Mouse (Mus musculus) embryonic facial prominence, embryonic 14.5 days (tissue): Measurements from ENCODE around the gene Stag3. TPM values are rescaled to one million over a fixed set of nuclear protein-coding genes. Genes with fewer than 3 reads are reported as not detected.

Source experiments
- ATAC-seq: fragments of 200-750 bp; cut with Nextera tagmentation; 2 replicates; pipeline ENCODE4 v1.8.0; 2017; ENCODE audit warnings: low read depth, moderate number of reproducible peaks, moderate TSS enrichment
- DNase-seq: peaks from one replicate; pipeline ENCODE4 v3.0.0-alpha.2; 2015; ENCODE audit warnings: low spot score
- H3K27ac ChIP-seq: fragments of 300-500 bp; sonication (generic); replicated peaks from 2 replicates; pipeline ENCODE4 v1.5.1; 2014; ENCODE audit warnings: low read depth, mild to moderate bottlenecking, low read length, moderate library complexity
- H3K27me3 ChIP-seq: fragments of 300-500 bp; sonication (generic); replicated peaks from 2 replicates; pipeline ENCODE4 v1.6.1; 2014; ENCODE audit warnings: low read length; ENCODE audit not compliant: control insufficient read depth, insufficient read depth
- H3K36me3 ChIP-seq: fragments of 300-500 bp; sonication (generic); 2 replicates; pipeline ENCODE4 v1.6.1; 2014; ENCODE audit warnings: low read length, mixed read lengths; ENCODE audit not compliant: control insufficient read depth, insufficient read depth
- H3K4me1 ChIP-seq: fragments of 300-500 bp; sonication (generic); 2 replicates; pipeline ENCODE4 v1.6.1; 2014; ENCODE audit warnings: antibody characterized with exemption, low read length; ENCODE audit not compliant: control insufficient read depth, insufficient read depth
- H3K4me2 ChIP-seq: fragments of 300-500 bp; sonication (generic); 2 replicates; pipeline ENCODE4 v1.6.1; 2014; ENCODE audit warnings: low read depth, mild to moderate bottlenecking, low read length, moderate library complexity, mixed read lengths
- H3K4me3 ChIP-seq: fragments of 300-500 bp; sonication (generic); 2 replicates; pipeline ENCODE4 v1.5.1; 2014; ENCODE audit warnings: low read depth, mild to moderate bottlenecking, low read length
- H3K9ac ChIP-seq: fragments of 300-500 bp; sonication (generic); 2 replicates; pipeline ENCODE4 v1.6.1; 2014; ENCODE audit warnings: low read depth, mild to moderate bottlenecking, low read length, moderate library complexity, mixed read lengths
- H3K9me3 ChIP-seq: fragments of 300-500 bp; sonication (generic); 2 replicates; pipeline ENCODE4 v1.6.1; 2016; ENCODE audit warnings: low read length; ENCODE audit not compliant: control insufficient read depth
- WGBS: fragments of 180-500 bp; shearing (Covaris S2); extraction: QIAGEN DNeasy Blood & Tissue Kit; methylation state at CpG from one replicate; pipeline ENCODE4 v1.1.7; 2014; 5-methylcytosine and 5-hydroxymethylcytosine counted together
- polyA plus RNA-seq: library from polyadenylated mRNA; unstranded; fragments of >200 nt; fragmentation: Nextera tagmentation; extraction: Ambion mirVana; gene quantifications from 2 replicates; pipeline ENCODE4 v1.2.1, GENCODE M21; 2014

Stag3 gene
- polyA plus RNA-seq, 1 experiment from 2014 or later, result 4.1 TPM

- 0 out of 2 replicates have a peak overlapping the region, but pooled peaks have one; percentile 71 for H3K4me3 ChIP-seq
- H3K4me2 ChIP-seq, result no peak overlapping the region
- H3K27ac ChIP-seq, result no peak overlapping the region
- no peaks in the 10 kb centered on the region; the same call in 1 of the 2 replicates for H3K9me3 ChIP-seq
- ATAC-seq (no peak), DNase-seq (no peak)
- no peaks in the 10 kb centered on the region for H3K27me3 ChIP-seq
- H3K4me1 ChIP-seq, result peaks cover 8% of the 10 kb centered on the region; the same call in 1 of the 2 replicates
- H3K9ac ChIP-seq, result no peak overlapping the region
- WGBS, result 82% methylated on average over 10 of the region's 10 CpGs
- peaks cover 36% of the 10 kb centered on the region for H3K36me3 ChIP-seq
Observed at GRCm38 (mm10) chr5:138256966-138257584, 23.0 kb upstream of the Stag3 start.

- Histone ChIP-seq H3K4me3 (no peak overlapping the region), H3K9ac (no peak overlapping the region), H3K27ac (no peak overlapping the region), H3K36me3 (peaks cover 39% of the 10 kb centered on the region), H3K4me2 (no peak overlapping the region), H3K9me3 (no peaks in the 10 kb centered on the region; the same call in 1 of the 2 replicates), H3K27me3 (no peaks in the 10 kb centered on the region), H3K4me1 (peaks cover 10% of the 10 kb centered on the region)
- WGBS, result 92% methylated on average over 4 of the region's 4 CpGs
- ATAC-seq (no peak), DNase-seq (no peak)
Observed at GRCm38 (mm10) chr5:138257585-138257978, 22.5 kb upstream of the Stag3 start.

GRCm38 (mm10) chr5:138258078-138258477 lies 22.0 kb upstream of the Stag3 start:
- Histone ChIP-seq H3K36me3 (peaks cover 39% of the 10 kb centered on the region), H3K4me2 (no peak overlapping the region), H3K4me3 (no peak overlapping the region), H3K9me3 (no peaks in the 10 kb centered on the region; the same call in 1 of the 2 replicates), H3K9ac (no peak overlapping the region), H3K27ac (no peak overlapping the region), H3K27me3 (no peaks in the 10 kb centered on the region), H3K4me1 (peaks cover 15% of the 10 kb centered on the region)
- no peak for DNase-seq
- WGBS, result 83% methylated on average over 3 of the region's 3 CpGs
- ATAC-seq, result no peak

GRCm38 (mm10) chr5:138258542-138258941 lies 21.5 kb upstream of the Stag3 start:
- DNase-seq, result no peak
- no peak for ATAC-seq
- WGBS, result 77% methylated on average over 6 of the region's 6 CpGs

GRCm38 (mm10) chr5:138258993-138259392 lies 21.0 kb upstream of the Stag3 start:
- Histone ChIP-seq H3K4me3 (no peak overlapping the region), H3K4me1 (peaks cover 17% of the 10 kb centered on the region), H3K27me3 (no peaks in the 10 kb centered on the region), H3K9me3 (no peaks in the 10 kb centered on the region), H3K27ac (no peak overlapping the region), H3K4me2 (no peak overlapping the region), H3K36me3 (peaks cover 39% of the 10 kb centered on the region), H3K9ac (no peak overlapping the region)
- WGBS, result 63% methylated on average over 7 of the region's 7 CpGs
- no peak for DNase-seq
- ATAC-seq, result no peak

More at GRCm38 (mm10) chr5:138258542-138258941, 21.5 kb upstream of the Stag3 start:
- Histone ChIP-seq H3K27me3 (no peaks in the 10 kb centered on the region), H3K9ac (no peak overlapping the region), H3K4me3 (no peak overlapping the region), H3K9me3 (no peaks in the 10 kb centered on the region), H3K4me1 (peaks cover 17% of the 10 kb centered on the region), H3K27ac (no peak overlapping the region), H3K36me3 (peaks cover 39% of the 10 kb centered on the region), H3K4me2 (no peak overlapping the region)

GRCm38 (mm10) chr5:138260051-138260450 lies 20.0 kb upstream of the Stag3 start:
- Histone ChIP-seq H3K4me3 (no peak overlapping the region), H3K9ac (no peak overlapping the region), H3K27me3 (no peaks in the 10 kb centered on the region), H3K27ac (no peak overlapping the region), H3K9me3 (no peaks in the 10 kb centered on the region), H3K4me2 (no peak overlapping the region), H3K36me3 (peaks cover 39% of the 10 kb centered on the region), H3K4me1 (peaks cover 18% of the 10 kb centered on the region)
- no peak for DNase-seq
- ATAC-seq, result no peak
- 77% methylated on average over 10 of the region's 10 CpGs for WGBS

GRCm38 (mm10) chr5:138260834-138261233 lies 19.2 kb upstream of the Stag3 start:
- Histone ChIP-seq H3K4me2 (no peak overlapping the region), H3K9ac (no peak overlapping the region), H3K27ac (no peak overlapping the region), H3K36me3 (peaks cover 43% of the 10 kb centered on the region), H3K9me3 (no peaks in the 10 kb centered on the region), H3K27me3 (no peaks in the 10 kb centered on the region), H3K4me3 (no peak overlapping the region), H3K4me1 (peaks cover 17% of the 10 kb centered on the region)
- ATAC-seq (no peak), DNase-seq (no peak)
- 89% methylated on average over 11 of the region's 11 CpGs for WGBS

GRCm38 (mm10) chr5:138262001-138262400 lies 18.0 kb upstream of the Stag3 start:
- no peaks in the 10 kb centered on the region for H3K9me3 ChIP-seq
- peaks cover 51% of the 10 kb centered on the region for H3K36me3 ChIP-seq
- no peak for ATAC-seq
- 0 out of 2 replicates have a peak overlapping the region, but pooled peaks have one; percentile 92 for H3K9ac ChIP-seq
- no peaks in the 10 kb centered on the region for H3K27me3 ChIP-seq
- WGBS, result 62% methylated on average over 4 of the region's 4 CpGs
- DNase-seq, result no peak
- H3K27ac ChIP-seq, result no peak overlapping the region
- peak overlapping the region; percentile 94; the same call in 1 of the 2 replicates for H3K4me2 ChIP-seq
- no peak overlapping the region for H3K4me3 ChIP-seq
- peaks cover 14% of the 10 kb centered on the region for H3K4me1 ChIP-seq
